Mouse (Mus musculus) forebrain, embryonic 12.5 days (tissue): ENCODE measurements around the gene Slc28a3. TPM values are rescaled to one million over a fixed set of nuclear protein-coding genes. Genes with fewer than 3 reads are reported as not detected.

Experiments used
- ATAC-seq: fragments of 200-750 bp; cut with Nextera tagmentation; 2 replicates; pipeline ENCODE4 v1.8.0; 2017; ENCODE audit warnings: moderate TSS enrichment; ENCODE audit not compliant: low FRiP score
- H3K27ac ChIP-seq: fragments of 300-500 bp; sonication (generic); 2 replicates; pipeline ENCODE4 v1.5.1; 2016; ENCODE audit warnings: mild to moderate bottlenecking
- H3K27me3 ChIP-seq: fragments of 300-500 bp; sonication (generic); 2 replicates; pipeline ENCODE4 v1.6.1; 2016; ENCODE audit warnings: mild to moderate bottlenecking
- H3K36me3 ChIP-seq: fragments of 300-500 bp; sonication (generic); replicated peaks from 2 replicates; pipeline ENCODE4 v1.6.1; 2016; ENCODE audit warnings: mild to moderate bottlenecking
- H3K4me1 ChIP-seq: fragments of 300-500 bp; sonication (generic); 2 replicates; pipeline ENCODE4 v1.6.1; 2016
- H3K4me2 ChIP-seq: fragments of 300-500 bp; sonication (generic); 2 replicates; pipeline ENCODE4 v1.6.1; 2016; ENCODE audit warnings: mild to moderate bottlenecking, moderate library complexity
- H3K4me3 ChIP-seq: fragments of 300-500 bp; sonication (generic); replicated peaks from 2 replicates; pipeline ENCODE4 v1.5.1; 2016; ENCODE audit warnings: mild to moderate bottlenecking
- H3K9ac ChIP-seq: fragments of 300-500 bp; sonication (generic); 2 replicates; pipeline ENCODE4 v1.6.1; 2016; ENCODE audit warnings: mild to moderate bottlenecking
- H3K9me3 ChIP-seq: fragments of 300-500 bp; sonication (generic); 2 replicates; pipeline ENCODE4 v1.6.1; 2016
- WGBS: fragments of 180-500 bp; shearing (Covaris S2); methylation state at CpG from one replicate; pipeline ENCODE4 v1.1.7; 2016; 5-methylcytosine and 5-hydroxymethylcytosine counted together
- polyA plus RNA-seq: library from polyadenylated mRNA; unstranded; fragments of >200 nt; fragmentation: Nextera tagmentation; extraction: Ambion mirVana; gene quantifications from 2 replicates; pipeline ENCODE4 v1.2.1, GENCODE M21; 2016

Gene Slc28a3
- polyA plus RNA-seq, 1 experiment from 2014 or later, result not detected

DNA sequence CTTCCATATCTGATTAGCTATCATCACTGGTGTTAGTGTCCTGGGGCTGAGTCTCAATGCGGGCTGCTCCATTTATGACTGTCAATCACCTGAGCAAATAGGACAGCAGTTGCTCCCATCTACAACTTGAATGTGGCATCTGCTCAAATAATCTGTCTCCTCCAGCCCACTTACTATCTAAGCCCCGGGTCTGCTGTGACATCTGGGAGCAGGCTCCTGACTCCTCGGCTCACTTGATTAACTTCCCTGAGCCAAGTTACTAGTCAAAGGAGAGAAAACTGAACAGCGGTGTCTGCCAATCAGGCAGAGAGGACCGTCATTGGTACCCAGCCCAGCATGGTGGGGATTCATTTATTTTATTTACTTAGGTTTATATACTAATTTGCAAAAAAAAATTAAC is 95.0 kb downstream of the Slc28a3 start:
- Histone ChIP-seq H3K9me3 (no peaks in the 10 kb centered on the region), H3K36me3 (no peaks in the 10 kb centered on the region), H3K4me3 (no peak overlapping the region), H3K27ac (no peak overlapping the region), H3K27me3 (no peaks in the 10 kb centered on the region), H3K4me2 (no peak overlapping the region), H3K9ac (no peak overlapping the region), H3K4me1 (no peaks in the 10 kb centered on the region)
- WGBS, result 89% methylated on average over 5 of the region's 5 CpGs
- no peak for ATAC-seq

DNA sequence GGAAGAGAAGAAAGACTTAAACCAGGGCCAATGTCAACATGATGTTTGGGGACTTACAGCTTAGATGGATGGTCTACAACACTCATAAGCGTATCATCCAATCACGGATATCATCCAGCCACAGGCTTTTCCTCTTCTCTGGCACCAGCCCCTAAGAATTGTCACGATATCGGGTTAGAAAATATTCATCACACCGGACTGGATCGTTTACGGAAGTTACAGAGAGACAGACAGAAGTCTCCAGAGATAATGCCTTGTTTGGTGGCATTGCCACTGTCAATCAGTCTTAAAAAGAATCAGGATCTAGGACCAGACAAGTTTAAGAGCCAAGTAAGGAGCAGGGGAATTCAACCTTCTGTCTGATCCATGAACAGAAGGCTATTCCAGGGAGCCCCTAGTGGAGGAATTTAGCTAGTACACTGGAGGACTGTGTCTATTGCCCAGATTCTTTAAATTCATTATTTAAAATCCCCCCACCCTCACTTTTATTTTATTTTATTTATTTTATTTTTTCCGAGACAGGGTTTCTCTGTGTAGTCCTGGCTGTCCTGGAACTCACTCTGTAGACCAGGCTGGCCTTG is 96.4 kb downstream of the Slc28a3 start:
- Histone ChIP-seq H3K9me3 (no peaks in the 10 kb centered on the region), H3K4me2 (no peak overlapping the region), H3K4me1 (no peaks in the 10 kb centered on the region), H3K4me3 (no peak overlapping the region), H3K36me3 (no peaks in the 10 kb centered on the region), H3K27me3 (no peaks in the 10 kb centered on the region), H3K9ac (no peak overlapping the region), H3K27ac (no peak overlapping the region)
- ATAC-seq, result no peak
- 82% methylated on average over 8 of the region's 8 CpGs for WGBS

DNA sequence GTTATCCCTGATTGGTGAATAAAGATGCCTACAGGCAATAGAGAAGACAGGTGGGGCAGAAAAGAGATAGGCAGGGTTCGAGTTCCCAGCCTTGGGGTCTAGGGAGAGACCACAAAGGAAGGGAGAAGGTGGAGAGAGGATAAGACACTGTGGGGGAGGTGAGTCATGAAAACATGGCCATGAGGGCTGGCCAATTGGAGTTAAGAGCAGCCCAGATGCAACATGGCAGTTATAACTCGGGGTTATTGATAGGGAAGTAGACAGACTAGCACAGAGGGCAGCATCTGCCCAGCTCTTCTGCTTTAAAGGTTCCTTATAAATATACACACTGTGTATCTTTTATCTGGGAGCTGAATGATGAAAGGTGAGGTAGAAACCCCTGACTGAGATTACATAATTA is 98.8 kb downstream of the Slc28a3 start:
- no peak overlapping the region for H3K9ac ChIP-seq
- H3K4me2 ChIP-seq, result no peak overlapping the region
- no peak for ATAC-seq
- no peak overlapping the region for H3K27ac ChIP-seq
- H3K9me3 ChIP-seq, result no peaks in the 10 kb centered on the region
- H3K36me3 ChIP-seq, result no peaks in the 10 kb centered on the region
- 73% methylated on average over 2 of the region's 2 CpGs for WGBS
- no peaks in the 10 kb centered on the region; the same call in 1 of the 2 replicates for H3K4me1 ChIP-seq
- no peaks in the 10 kb centered on the region for H3K27me3 ChIP-seq
- H3K4me3 ChIP-seq, result no peak overlapping the region

DNA sequence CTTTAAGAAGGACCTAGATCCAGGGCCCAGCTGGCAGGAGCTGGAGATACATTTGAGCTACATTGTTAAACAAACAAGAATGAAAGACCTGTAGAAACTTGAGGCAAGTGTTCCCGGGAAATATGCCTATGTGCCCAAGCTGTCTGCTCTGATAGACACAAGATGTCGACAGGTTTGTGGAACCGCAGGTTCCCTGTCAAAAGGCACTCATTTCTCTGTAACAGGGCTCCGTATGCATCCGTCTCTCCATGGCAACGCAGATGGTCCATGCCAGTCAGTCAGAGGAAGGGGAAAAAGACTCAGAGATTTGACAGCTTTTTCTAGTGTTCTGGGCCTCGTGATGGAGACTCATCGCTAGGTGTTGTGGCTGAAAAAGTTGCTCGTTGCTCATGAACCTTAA is 99.4 kb downstream of the Slc28a3 start:
- WGBS, result 83% methylated on average over 9 of the region's 9 CpGs
- H3K36me3 ChIP-seq, result no peaks in the 10 kb centered on the region

DNA sequence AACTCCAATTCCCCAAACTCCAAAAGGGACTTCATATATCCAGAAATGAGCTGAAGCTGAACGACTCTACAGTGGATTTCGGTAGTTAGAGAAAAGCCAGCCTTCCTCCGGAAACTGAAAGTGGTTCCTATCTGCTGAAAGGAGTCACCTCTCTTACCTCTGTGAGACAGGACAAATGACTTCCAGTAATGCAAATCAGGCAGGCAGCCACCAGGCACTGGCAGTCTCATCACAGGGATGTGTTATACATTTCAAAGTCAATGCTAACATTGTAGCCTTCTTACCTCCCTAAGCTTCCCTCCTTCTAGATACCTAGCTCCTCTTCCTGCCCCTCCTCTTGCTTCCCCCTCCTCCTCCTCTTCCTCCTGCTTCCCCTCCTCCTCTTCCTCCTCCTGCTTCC is 101.4 kb downstream of the Slc28a3 start:
- 79% methylated on average over 3 of the region's 3 CpGs for WGBS
- H3K36me3 ChIP-seq, result no peaks in the 10 kb centered on the region
- no peaks in the 10 kb centered on the region; the same call in 1 of the 2 replicates for H3K4me1 ChIP-seq
- H3K4me3 ChIP-seq, result no peak overlapping the region
- no peak overlapping the region for H3K27ac ChIP-seq
- H3K9me3 ChIP-seq, result no peaks in the 10 kb centered on the region
- H3K9ac ChIP-seq, result no peak overlapping the region
- H3K4me2 ChIP-seq, result no peak overlapping the region
- H3K27me3 ChIP-seq, result no peaks in the 10 kb centered on the region
- ATAC-seq, result no peak

More for the DNA sequence above, 99.4 kb downstream of the Slc28a3 start:
- no peak for ATAC-seq
- Histone ChIP-seq H3K9ac (no peak overlapping the region), H3K4me1 (no peaks in the 10 kb centered on the region; the same call in 1 of the 2 replicates), H3K27me3 (no peaks in the 10 kb centered on the region), H3K27ac (no peak overlapping the region), H3K9me3 (no peaks in the 10 kb centered on the region), H3K4me3 (no peak overlapping the region), H3K4me2 (no peak overlapping the region)

DNA sequence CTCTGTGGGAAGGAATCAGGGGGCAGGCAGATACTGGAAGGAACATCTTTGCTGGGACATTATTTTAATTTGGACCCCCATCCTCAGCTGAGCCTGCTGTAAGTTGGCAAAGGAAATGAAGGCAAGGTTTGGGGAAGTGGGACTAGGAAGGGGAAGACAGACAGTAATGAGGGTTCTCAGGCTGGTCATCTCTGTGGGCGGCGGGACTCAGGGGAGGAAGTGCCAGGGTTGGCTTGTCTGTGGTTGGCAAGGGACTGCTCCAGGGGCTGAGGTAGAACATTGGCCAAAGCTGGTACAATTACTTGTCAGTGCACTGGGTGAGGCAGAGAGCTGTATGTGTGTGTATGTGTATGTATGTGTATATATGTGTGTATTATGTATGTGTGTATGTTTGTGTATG is 107.1 kb downstream of the Slc28a3 start:
- H3K9ac ChIP-seq, result no peak overlapping the region
- ATAC-seq, result no peak
- WGBS, result 93% methylated on average over 2 of the region's 2 CpGs
- H3K4me3 ChIP-seq, result no peak overlapping the region
- no peaks in the 10 kb centered on the region; the same call in 1 of the 2 replicates for H3K4me1 ChIP-seq
- H3K27ac ChIP-seq, result no peak overlapping the region
- no peaks in the 10 kb centered on the region for H3K27me3 ChIP-seq
- H3K4me2 ChIP-seq, result no peak overlapping the region
- no peaks in the 10 kb centered on the region for H3K9me3 ChIP-seq
- no peaks in the 10 kb centered on the region for H3K36me3 ChIP-seq

DNA sequence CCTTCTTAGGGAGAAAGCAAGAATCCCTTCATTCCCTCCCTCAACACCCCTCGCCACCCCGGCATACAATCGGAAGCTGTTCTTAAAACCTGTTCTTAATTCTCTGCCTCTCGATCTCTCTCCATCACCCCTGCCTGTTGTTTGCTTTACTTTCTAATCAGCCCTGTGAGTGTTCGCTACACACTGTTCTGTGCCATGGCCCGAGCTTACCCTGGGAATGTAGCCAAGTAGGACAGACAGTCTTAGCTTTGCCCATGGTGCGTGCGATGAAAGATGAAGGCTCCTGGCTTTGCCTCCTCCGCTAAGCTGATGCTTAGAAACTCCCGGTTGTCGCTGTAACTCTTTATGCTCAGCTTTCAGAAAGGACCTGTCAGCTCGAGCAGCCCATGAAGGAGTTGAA is 112.9 kb downstream of the Slc28a3 start:
- Histone ChIP-seq H3K4me2 (no peak overlapping the region), H3K9ac (no peak overlapping the region), H3K27ac (no peak overlapping the region), H3K36me3 (no peaks in the 10 kb centered on the region), H3K9me3 (no peaks in the 10 kb centered on the region), H3K4me3 (no peak overlapping the region), H3K4me1 (peaks cover 15% of the 10 kb centered on the region), H3K27me3 (no peaks in the 10 kb centered on the region)
- no peak for ATAC-seq
- WGBS, result 84% methylated on average over 12 of the region's 12 CpGs

Other genes with a start within 250 kb of the Slc28a3 start
- 25.3 and 28.4 TPM in 2 replicates for gene 2210016F16Rik, start 225.7 kb downstream of the Slc28a3 start, polyA plus RNA-seq
- gene Rmi1, start 208.6 kb downstream of the Slc28a3 start, polyA plus RNA-seq, result 32.3 and 36.1 TPM in 2 replicates
- gene Hnrnpk, start 207.5 kb downstream of the Slc28a3 start, polyA plus RNA-seq, result 2,341 and 2,520 TPM in 2 replicates
- 46.6 and 51.7 TPM in 2 replicates for gene Ntrk2, start 195.7 kb upstream of the Slc28a3 start, polyA plus RNA-seq